Mouse (Mus musculus) embryo, embryonic 10 days (tissue): ENCODE results near the gene Acap3.

Experiments used
- DNase-seq: peaks from one replicate; pipeline ENCODE4 v3.0.0-alpha.2; 2015; ENCODE audit warnings: low spot score

Acap3 gene

GRCm38 (mm10) chr4:155891551-155892001, at the start of gene Acap3, which contains the start of gene Pusl1:
Acap3 (plus strand) TSS chr4:155891822.
Pusl1 (minus strand) TSS chr4:155891781.
- peak; percentile 97 for DNase-seq

- DNase-seq, result no peak
Measured at GRCm38 (mm10) chr4:155843231-155843630, 48.4 kb upstream of the Acap3 start.

GRCm38 (mm10) chr4:155846871-155847578, 44.6 kb upstream of the Acap3 start, which contains the start of gene Dvl1:
Dvl1 (plus strand) TSS chr4:155847402.
- peak; percentile 84 for DNase-seq

- peak; percentile 63 for DNase-seq
Measured at GRCm38 (mm10) chr4:155847591-155848352, 43.9 kb upstream of the Acap3 start.

- peak; percentile 45 for DNase-seq
Measured at GRCm38 (mm10) chr4:155848434-155849095, 43.1 kb upstream of the Acap3 start.

DNA sequence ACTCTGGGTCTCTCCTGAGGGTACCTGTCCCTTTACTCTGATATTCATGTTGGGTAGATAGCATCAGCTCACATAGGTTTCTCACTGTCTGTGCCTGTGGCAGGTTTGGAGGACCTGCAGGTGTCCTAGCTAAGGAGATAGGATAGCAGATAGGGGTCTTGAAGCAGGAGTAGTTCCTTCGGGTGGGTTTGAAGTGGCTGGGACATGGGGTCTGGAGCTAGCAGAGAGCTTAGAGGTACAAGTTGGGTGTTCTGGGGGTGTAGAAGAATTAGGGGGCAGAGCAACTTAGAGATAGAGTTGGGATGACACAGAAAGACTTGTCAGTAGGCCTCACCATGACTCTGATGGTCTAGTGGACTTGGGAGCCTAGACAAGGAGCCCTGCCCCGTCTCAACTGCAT, 42.2 kb upstream of the Acap3 start:
- DNase-seq, result no peak

DNA sequence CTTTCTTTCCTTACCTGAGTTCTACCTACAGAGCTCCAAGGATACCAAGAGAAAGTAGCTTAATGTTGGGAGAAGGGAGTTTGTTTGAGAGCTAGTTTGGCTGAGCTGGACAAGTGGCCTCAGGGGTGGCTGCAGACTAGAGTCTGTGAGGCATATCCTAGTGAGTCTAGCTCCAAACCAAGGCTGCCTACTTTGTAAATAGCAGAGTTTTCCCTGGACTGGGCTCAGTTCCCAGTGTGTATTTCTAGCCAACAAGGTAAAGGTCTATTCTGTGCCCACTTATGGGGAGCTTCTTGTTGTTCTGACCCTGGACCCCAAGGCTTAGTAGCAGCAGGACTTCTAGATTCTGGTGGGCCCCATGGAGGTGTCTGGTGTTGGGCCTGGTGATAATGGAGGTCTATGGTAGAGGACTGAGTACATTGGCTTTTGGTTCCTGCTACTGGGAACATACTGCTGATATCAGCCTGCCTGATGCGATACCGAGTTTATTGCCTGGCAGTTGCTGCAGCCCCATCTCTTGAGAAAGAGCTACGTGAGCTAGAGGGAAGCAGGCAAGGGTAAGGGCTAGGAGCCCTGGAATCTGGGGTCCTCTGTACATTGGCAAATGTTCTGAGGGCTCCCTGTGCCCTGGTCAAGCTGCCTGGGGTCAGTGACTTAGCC, 41.7 kb upstream of the Acap3 start:
- no peak for DNase-seq

- no peak for DNase-seq
Measured at GRCm38 (mm10) chr4:155851368-155851767, 40.3 kb upstream of the Acap3 start.

DNA sequence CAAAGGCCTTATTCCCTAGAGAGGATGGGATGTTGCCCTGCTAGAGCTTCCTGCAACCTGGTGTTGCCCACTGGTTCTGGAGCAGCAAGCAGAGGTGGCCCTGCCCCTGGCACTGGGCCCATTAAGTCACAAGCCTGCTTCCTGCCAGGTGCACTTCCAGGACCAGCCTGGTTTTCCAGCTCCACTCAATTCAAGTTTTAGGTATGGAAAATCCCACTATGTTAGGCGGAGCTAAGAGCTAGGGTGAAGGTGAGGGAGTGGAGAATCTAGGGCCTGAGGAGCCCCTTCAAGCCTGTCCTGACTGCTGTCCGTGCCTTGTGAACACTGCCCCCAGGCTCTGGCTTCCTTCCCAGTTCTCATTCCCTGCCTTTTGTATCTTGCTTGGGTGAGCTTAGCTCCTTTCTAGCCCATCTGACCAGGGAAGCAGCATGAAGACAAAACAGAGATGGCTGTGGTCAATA, 39.6 kb upstream of the Acap3 start:
- DNase-seq, result no peak

DNA sequence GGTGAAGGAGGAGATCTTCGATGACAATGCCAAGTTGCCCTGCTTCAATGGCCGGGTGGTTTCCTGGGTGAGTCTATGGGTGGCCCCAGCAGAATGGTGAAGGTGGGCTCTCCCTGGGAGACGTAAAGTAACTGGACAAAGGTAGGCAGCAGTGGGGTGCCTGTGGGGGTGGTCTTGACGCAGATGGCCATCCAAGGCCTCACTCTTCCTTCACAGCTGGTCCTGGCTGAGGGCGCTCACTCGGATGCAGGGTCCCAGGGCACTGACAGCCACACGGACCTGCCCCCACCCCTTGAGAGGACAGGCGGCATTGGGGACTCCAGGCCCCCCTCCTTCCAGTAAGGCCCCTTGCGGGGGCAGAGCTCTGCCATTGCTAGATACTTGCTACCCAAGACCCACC, 38.2 kb upstream of the Acap3 start:
- DNase-seq, result no peak

GRCm38 (mm10) chr4:155854991-155855390, 36.6 kb upstream of the Acap3 start:
- DNase-seq, result no peak

- DNase-seq, result no peak
Measured at GRCm38 (mm10) chr4:155856071-155856470, 35.6 kb upstream of the Acap3 start.

DNA sequence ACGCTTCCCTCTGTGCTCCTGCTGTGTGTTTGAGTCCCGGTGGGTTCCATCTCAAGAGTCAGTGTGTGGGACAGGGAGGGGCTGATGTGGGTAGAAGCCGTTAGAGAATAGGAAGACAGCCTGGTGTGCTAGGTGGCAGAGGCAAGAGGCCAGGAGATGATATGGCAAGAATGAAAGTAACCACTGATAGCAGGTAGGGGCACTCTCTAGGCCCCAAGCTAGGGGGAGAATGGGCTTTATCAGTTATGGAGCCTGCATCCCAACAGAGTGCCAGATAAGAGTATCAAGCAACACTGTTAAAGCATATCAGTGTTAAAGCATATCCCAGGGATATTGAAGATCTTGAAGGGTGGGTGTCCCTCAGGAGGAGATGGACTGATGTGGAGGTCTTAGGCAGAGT, 34.7 kb upstream of the Acap3 start:
- DNase-seq, result no peak

- DNase-seq, result peak; percentile 90
Measured at GRCm38 (mm10) chr4:155859318-155859717, 32.3 kb upstream of the Acap3 start.

DNA sequence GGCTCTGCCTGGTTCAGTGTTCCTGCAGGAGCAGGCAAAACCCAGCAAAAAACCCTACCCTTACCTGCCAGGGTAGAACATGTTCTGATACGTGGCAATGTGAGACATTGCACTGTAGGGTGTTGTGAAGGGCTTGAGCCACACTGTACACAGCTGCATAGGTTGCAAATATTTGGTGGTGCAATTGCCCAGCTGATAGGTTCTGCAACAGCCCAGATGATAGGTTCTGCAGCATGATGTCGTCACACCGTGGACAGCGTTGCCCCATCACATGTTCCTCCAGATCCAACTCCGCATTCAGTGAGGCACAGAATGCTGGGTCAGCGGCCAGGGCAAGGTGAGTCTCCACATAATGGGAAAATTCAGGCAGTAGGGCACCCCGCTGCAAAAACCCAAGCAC, 29.8 kb upstream of the Acap3 start:
- DNase-seq, result no peak

GRCm38 (mm10) chr4:155863001-155863400, 28.6 kb upstream of the Acap3 start, which contains the start of gene Tas1r3:
Tas1r3 (minus strand) TSS chr4:155863362.
- DNase-seq, result no peak

DNA sequence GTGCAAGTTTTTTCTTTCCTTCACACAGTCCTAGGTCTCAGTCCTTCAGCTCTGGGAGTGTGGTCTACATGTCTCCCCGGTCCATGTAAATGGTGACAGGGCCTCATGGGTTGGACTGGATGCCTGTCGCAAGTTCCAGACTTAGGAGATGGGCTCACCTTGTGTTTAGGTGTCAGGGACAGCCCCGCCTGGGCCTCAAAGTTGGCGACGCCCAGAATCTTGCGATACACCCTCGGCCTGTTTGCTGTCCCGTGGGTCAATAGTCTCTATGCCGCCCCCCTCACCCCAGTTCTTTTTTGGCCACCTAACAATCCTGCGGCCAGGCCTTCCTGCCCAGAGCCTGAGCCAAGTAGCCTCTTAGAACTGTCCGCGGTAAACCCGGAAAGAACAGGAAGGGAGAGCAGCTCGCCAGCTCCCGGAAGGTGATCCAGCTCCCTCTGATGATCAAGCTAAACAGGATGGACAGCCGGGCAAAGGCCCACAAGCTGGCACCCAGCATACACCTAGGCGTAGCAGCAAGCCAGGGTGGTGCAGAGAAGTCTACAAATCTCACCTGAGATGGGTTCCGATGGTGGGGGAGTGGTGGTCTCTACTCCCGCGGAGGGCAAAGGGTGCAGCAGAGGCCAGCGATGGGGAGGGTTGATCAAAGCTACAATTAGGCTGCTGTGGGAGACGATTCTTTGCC, 22.9 kb upstream of the Acap3 start:
- DNase-seq, result no peak

DNA sequence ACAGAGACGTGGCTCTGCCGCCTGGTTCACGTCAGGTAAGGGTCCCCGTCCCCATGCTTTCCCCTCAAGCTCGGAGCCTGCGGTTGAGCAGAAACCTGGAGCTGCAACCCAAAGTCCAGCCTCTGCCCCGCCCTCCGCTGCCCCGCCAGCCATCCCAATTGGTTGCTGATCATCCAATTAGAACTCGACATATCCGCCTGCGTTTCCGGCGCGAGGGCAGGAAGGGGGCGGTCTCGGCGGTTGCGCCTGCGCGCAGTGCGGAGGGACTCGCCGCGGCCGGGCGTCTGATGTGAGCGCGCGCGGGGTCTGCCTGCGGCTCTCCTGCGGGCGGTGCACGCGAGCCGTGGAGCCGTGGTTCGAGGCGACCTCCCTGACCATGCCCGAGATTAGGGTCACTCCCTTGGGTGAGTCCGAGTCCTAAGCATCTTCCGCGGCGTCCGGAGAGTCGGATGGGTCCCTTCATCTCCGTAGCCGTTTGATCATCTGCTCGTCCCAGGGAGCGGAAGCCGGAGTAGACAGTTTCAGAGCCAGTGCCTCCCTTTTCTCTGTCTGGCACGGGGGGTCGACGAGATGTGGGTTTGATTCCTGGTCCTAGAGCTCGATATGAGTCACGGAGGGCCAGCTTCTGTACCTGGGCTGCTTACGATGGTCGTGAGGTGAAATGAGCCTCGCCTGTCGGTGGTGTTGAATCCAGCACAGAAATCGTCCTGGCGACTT, 22.1 kb upstream of the Acap3 start, which contains the start of the genes Cptp and Ints11:
Cptp (minus strand) TSS at position 124 of the 717 bp plus-strand sequence.
Ints11 (plus strand) TSS at position 230 of the 717 bp plus-strand sequence.
- DNase-seq, result peak; percentile 96

- DNase-seq, result no peak
Measured at GRCm38 (mm10) chr4:155871404-155871803, 20.2 kb upstream of the Acap3 start.

GRCm38 (mm10) chr4:155883587-155883986, 8.0 kb upstream of the Acap3 start:
- DNase-seq, result no peak
